9 mouse cellular contexts compared by ENCODE assay signal in genomic region chr1:149758092-149758782, GRCm38 (mm10).
DNase-seq lines count a peak whose midpoint lies in the region; ATAC-seq and TF ChIP-seq lines count a peak whose summit lies in the region.
"Had no signal": no experiment of that assay in that cellular context is flagged by ENCODE, and none has a peak within 500 bp of the region (broad histone marks: within the 10 kb centered on the region; RNA-seq: fewer than 3 reads in every experiment).

No protein-coding gene starts in this region.

- TF ChIP-seq EP300 in CH12.LX (IDR thresholded peaks at IDR 0.05; ENCODE audit: low read length): no peak

- no peaks in the 10 kb centered on the region for H3K27me3 ChIP-seq in kidney, adult 2 months (replicated peaks; ENCODE audit: control insufficient read depth, insufficient read depth, low read length)
- no peaks in the 10 kb centered on the region for H3K27me3 ChIP-seq in CH12.LX (replicated peaks)
- H3K27me3 ChIP-seq in hindbrain, embryonic 14.5 days (ENCODE audit: control insufficient read depth, insufficient read depth, low read length): no peaks in the 10 kb centered on the region
- H3K27me3 ChIP-seq in neural tube, embryonic 12.5 days (replicated peaks): no peaks in the 10 kb centered on the region
- H3K27me3 ChIP-seq: limb, embryonic 13.5 days had no signal

- peak; percentile 36 for DNase-seq in kidney, adult 2 months
- DNase-seq in kidney, adult 11 months: no peak
- DNase-seq in CH12.LX (ENCODE audit: extremely low read depth): peak; percentile 74
- peak; percentile 12 for DNase-seq in cerebellum, adult 11 months
- peak; percentile 86 for DNase-seq in hindbrain, embryonic 14.5 days (ENCODE audit: low spot score)
- no peak for DNase-seq in testis, postnatal 10 days (ENCODE audit: low spot score)
- no peak for DNase-seq in gastrocnemius, postnatal 14 days

- peak; percentile 91 for TF ChIP-seq RAD21 in CH12.LX (IDR thresholded peaks at IDR 0.05; ENCODE audit: low read depth, low read length)

- in situ Hi-C loops in CH12.LX (cut with MboI; ENCODE audit: low pct_ligation_motif_present, low pct_unique_long_range_greater_than_20kb, low sequenced_read_pairs): no loop called here

- no peak overlapping the region for H3K4me2 ChIP-seq in CH12.LX (ENCODE audit: insufficient read depth, low read depth, poor library complexity, severe bottlenecking)
- no peak overlapping the region for H3K4me2 ChIP-seq in hindbrain, embryonic 14.5 days (replicated peaks)
- no peak overlapping the region for H3K4me2 ChIP-seq in neural tube, embryonic 12.5 days (replicated peaks)
- H3K4me2 ChIP-seq: limb, embryonic 13.5 days had no signal

- 0 out of 2 replicates have a peak, but pooled peaks have one; percentile 22 for TF ChIP-seq CTCF in kidney, adult 2 months (conservative IDR thresholded peaks at IDR 0.05; ENCODE audit: insufficient read depth, insufficient read length, low read depth, low read length)
- peak; percentile 22 to 77; a peak in 2 of 4 replicates for TF ChIP-seq CTCF in CH12.LX (conservative IDR thresholded peaks at IDR 0.05 in 1 of 2, IDR thresholded peaks at IDR 0.05 in 1 of 2; ENCODE audit: low read depth in 2 of 2, low read length in 2 of 2)

- H3K27ac ChIP-seq in kidney, adult 2 months (ENCODE audit: insufficient read depth, low read depth, low read length): no peak overlapping the region
- H3K27ac ChIP-seq in CH12.LX (ENCODE audit: insufficient read depth, low read depth): no peak overlapping the region
- H3K27ac ChIP-seq in hindbrain, embryonic 14.5 days: no peak overlapping the region
- H3K27ac ChIP-seq in neural tube, embryonic 12.5 days: no peak overlapping the region
- H3K27ac ChIP-seq: limb, embryonic 13.5 days had no signal

- H3K79me2 ChIP-seq in CH12.LX (replicated peaks; ENCODE audit: control insufficient read depth, extremely low read depth, insufficient read depth, poor library complexity, severe bottlenecking): no peaks in the 10 kb centered on the region

- no peak for TF ChIP-seq POLR2A in kidney, adult 2 months (IDR thresholded peaks at IDR 0.05; ENCODE audit: low read depth, low read length)
- TF ChIP-seq POLR2A in CH12.LX (IDR thresholded peaks at IDR 0.05; ENCODE audit: low read depth, low read length): no peak

- ATAC-seq in hindbrain, embryonic 14.5 days (ENCODE audit: low FRiP score): no peak; the same call in 1 of the 2 replicates
- 0 out of 2 replicates have a peak, but pooled peaks have one; percentile 70 for ATAC-seq in neural tube, embryonic 12.5 days (ENCODE audit: low FRiP score, low read depth)

- no peak overlapping the region for H3K9ac ChIP-seq in CH12.LX (ENCODE audit: insufficient read depth, low read depth)
- H3K9ac ChIP-seq in hindbrain, embryonic 14.5 days: no peak overlapping the region
- H3K9ac ChIP-seq in neural tube, embryonic 12.5 days: no peak overlapping the region
- H3K9ac ChIP-seq: limb, embryonic 13.5 days had no signal

- no peaks in the 10 kb centered on the region for H3K9me3 ChIP-seq in CH12.LX (replicated peaks; ENCODE audit: low read length)
- H3K9me3 ChIP-seq in hindbrain, embryonic 14.5 days (ENCODE audit: control insufficient read depth, low read length): no peaks in the 10 kb centered on the region
- H3K9me3 ChIP-seq in neural tube, embryonic 12.5 days: no peaks in the 10 kb centered on the region
- H3K9me3 ChIP-seq: limb, embryonic 13.5 days had no signal

- WGBS in kidney, adult 2 months: 81% methylated on average over 1 of the region's 1 CpGs
- WGBS in hindbrain, embryonic 14.5 days: 80% methylated on average over 1 of the region's 1 CpGs
- WGBS in neural tube, embryonic 12.5 days: 81% methylated on average over 1 of the region's 1 CpGs

- no peaks in the 10 kb centered on the region for H3K36me3 ChIP-seq in kidney, adult 2 months (ENCODE audit: control insufficient read depth, insufficient read depth, low read length)
- H3K36me3 ChIP-seq in CH12.LX (replicated peaks in 1 of 2; ENCODE audit: control insufficient read depth in 1 of 2, insufficient read depth in 1 of 2, low read length in 1 of 2): no peaks in the 10 kb centered on the region
- no peaks in the 10 kb centered on the region for H3K36me3 ChIP-seq in hindbrain, embryonic 14.5 days (replicated peaks; ENCODE audit: control insufficient read depth, insufficient read depth)
- H3K36me3 ChIP-seq in neural tube, embryonic 12.5 days: no peaks in the 10 kb centered on the region
- H3K36me3 ChIP-seq: limb, embryonic 13.5 days had no signal

- H3K4me1 ChIP-seq in kidney, adult 2 months (ENCODE audit: control insufficient read depth, insufficient read depth, low read length): no peaks in the 10 kb centered on the region
- peaks cover 0 to 36% of the 10 kb centered on the region in 2 experiments; a peak in 2 of 4 replicates for H3K4me1 ChIP-seq in CH12.LX (ENCODE audit: control insufficient read depth in 1 of 2, insufficient read depth in 2 of 2)
- 0 out of 2 replicates have a peak, but pooled peaks cover 3% of the 10 kb centered on the region for H3K4me1 ChIP-seq in hindbrain, embryonic 14.5 days (replicated peaks; ENCODE audit: control insufficient read depth, insufficient read depth, low read length)
- H3K4me1 ChIP-seq in neural tube, embryonic 12.5 days: no peaks in the 10 kb centered on the region
- H3K4me1 ChIP-seq: limb, embryonic 13.5 days had no signal

- dilution Hi-C loops in CH12.LX (cut with MboI; ENCODE audit: extremely low pct_ligation_motif_present, extremely low pct_unique_long_range_greater_than_20kb, low sequenced_read_pairs): no loop called here

- intact Hi-C loops in gastrocnemius, postnatal 14 days (cut with DNase I; ENCODE audit: low total_unique reads): no loop called here

- no peak overlapping the region for H3K4me3 ChIP-seq in kidney, adult 2 months (ENCODE audit: insufficient read depth, low read depth, low read length)
- no peak overlapping the region for H3K4me3 ChIP-seq in CH12.LX (replicated peaks in 1 of 3; ENCODE audit: low read depth in 2 of 3, low read length in 2 of 3, poor library complexity in 1 of 3)
- H3K4me3 ChIP-seq in hindbrain, embryonic 14.5 days (replicated peaks; ENCODE audit: low read length): no peak overlapping the region
- no peak overlapping the region for H3K4me3 ChIP-seq in neural tube, embryonic 12.5 days
- H3K4me3 ChIP-seq: limb, embryonic 13.5 days had no signal

TF ChIP-seq in CH12.LX, 34 proteins besides CTCF, POLR2A, EP300 and RAD21:
- TF ChIP-seq JUND (conservative IDR thresholded peaks at IDR 0.05; ENCODE audit: low read depth, low read length) (no peak), ZMIZ1 (IDR thresholded peaks at IDR 0.05; ENCODE audit: low read depth, low read length) (no peak), SMC3 (IDR thresholded peaks at IDR 0.05; ENCODE audit: low read depth, low read length) (peak; percentile 66), BHLHE40 (IDR thresholded peaks at IDR 0.05; ENCODE audit: low read depth, low read length) (no peak), CHD2 (IDR thresholded peaks at IDR 0.05; ENCODE audit: low read length) (no peak), MAX (IDR thresholded peaks at IDR 0.05; ENCODE audit: low read length) (no peak), MXI1 (IDR thresholded peaks at IDR 0.05; ENCODE audit: low read depth, low read length) (no peak), USF1 (IDR thresholded peaks at IDR 0.05; ENCODE audit: low read depth, low read length) (no peak), E2F4 (IDR thresholded peaks at IDR 0.05; ENCODE audit: insufficient replicate concordance, low read depth, low read length) (no peak), TBP (conservative IDR thresholded peaks at IDR 0.05; ENCODE audit: low read depth, low read length) (no peak), POLR2AphosphoS2 (IDR thresholded peaks at IDR 0.05; ENCODE audit: low read depth, low read length) (no peak), IRF4 (IDR thresholded peaks at IDR 0.05; ENCODE audit: low read depth, low read length) (no peak), MEF2A (IDR thresholded peaks at IDR 0.05; ENCODE audit: borderline replicate concordance, low read depth, low read length) (peak; percentile 68; the same call in 1 of the 2 replicates)

Comparison
In these comparisons a context has a peak if more than half of its experiments do, and no peak if none do; other contexts are left out.
1. DNase-seq: peak in kidney, adult 2 months (single experiment), CH12.LX (single experiment), cerebellum, adult 11 months (single experiment) and hindbrain, embryonic 14.5 days (single experiment); none in kidney, adult 11 months (single experiment), testis, postnatal 10 days (single experiment) and gastrocnemius, postnatal 14 days (single experiment).